In the genomic region with DNA sequence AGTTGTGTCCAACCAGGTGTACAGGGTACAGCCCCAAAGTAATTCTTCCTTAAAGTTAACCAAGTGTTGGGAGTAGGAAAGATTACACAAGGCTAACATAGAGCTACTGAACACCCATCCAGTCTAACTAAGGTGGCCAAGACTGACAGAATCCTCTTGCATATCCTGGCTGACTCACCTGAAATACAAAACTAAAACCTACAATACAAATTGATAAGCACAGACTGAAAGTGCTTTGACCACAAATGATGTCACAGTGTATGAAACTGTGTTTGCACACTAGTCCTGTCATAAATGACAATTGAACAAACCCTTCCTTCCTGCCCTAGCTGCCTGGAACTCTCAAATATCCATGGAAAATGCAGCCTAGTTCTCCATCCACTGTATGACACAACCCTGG, we compare ENCODE assay signal across 24 mouse cellular contexts.
DNase-seq lines count a peak whose midpoint lies in the region; ATAC-seq and TF ChIP-seq lines count a peak whose summit lies in the region.
"Had no signal": no experiment of that assay in that cellular context is flagged by ENCODE, and none has a peak within 500 bp of the region (broad histone marks: within the 10 kb centered on the region; RNA-seq: fewer than 3 reads in every experiment).

No protein-coding gene starts in this region.

- H3K4me1 ChIP-seq in intestine, embryonic 15.5 days (replicated peaks) = peaks cover 10% of the 10 kb centered on the region; the same call in 1 of the 2 replicates
- peaks cover 16% of the 10 kb centered on the region for H3K4me1 ChIP-seq in intestine, embryonic 16.5 days (ENCODE audit: control insufficient read depth, insufficient read depth, low read length)
- H3K4me1 ChIP-seq in bone marrow, adult 2 months (ENCODE audit: control insufficient read depth, insufficient read depth, low read length) = peaks cover 15% of the 10 kb centered on the region
- H3K4me1 ChIP-seq in stomach, postnatal 0 days (replicated peaks; ENCODE audit: control insufficient read depth, insufficient read depth) = peaks cover 3% of the 10 kb centered on the region
- H3K4me1 ChIP-seq in forebrain, embryonic 14.5 days (ENCODE audit: control insufficient read depth, insufficient read depth, low read length) = peaks cover 2% of the 10 kb centered on the region; the same call in 1 of the 2 replicates

- H3K4me3 ChIP-seq in intestine, embryonic 15.5 days (replicated peaks) = no peak overlapping the region
- no peak overlapping the region for H3K4me3 ChIP-seq in intestine, embryonic 16.5 days (ENCODE audit: low read length)
- no peak overlapping the region for H3K4me3 ChIP-seq in bone marrow, adult 2 months (replicated peaks; ENCODE audit: control insufficient read depth, low read depth, low read length)
- H3K4me3 ChIP-seq in stomach, postnatal 0 days (ENCODE audit: low read depth, low read length) = no peak overlapping the region
- no peak overlapping the region for H3K4me3 ChIP-seq in left cerebral cortex, adult 2 months
- H3K4me3 ChIP-seq in forebrain, embryonic 14.5 days (ENCODE audit: low read depth, low read length) = no peak overlapping the region
- H3K4me3 ChIP-seq: embryonic facial prominence, embryonic 13.5 days; forebrain, embryonic 12.5 days; heart, embryonic 13.5 days; hindbrain, embryonic 12.5 days had no signal

- H3K27me3 ChIP-seq in intestine, embryonic 15.5 days (replicated peaks) = no peaks in the 10 kb centered on the region
- no peaks in the 10 kb centered on the region for H3K27me3 ChIP-seq in intestine, embryonic 16.5 days (replicated peaks; ENCODE audit: control insufficient read depth, insufficient read depth, low read length)
- H3K27me3 ChIP-seq in stomach, postnatal 0 days (ENCODE audit: control insufficient read depth, insufficient read depth, low read length) = no peaks in the 10 kb centered on the region
- H3K27me3 ChIP-seq in forebrain, embryonic 14.5 days (replicated peaks; ENCODE audit: control insufficient read depth, insufficient read depth, low read length) = no peaks in the 10 kb centered on the region
- H3K27me3 ChIP-seq: CH12.LX; embryonic facial prominence, embryonic 13.5 days; forebrain, embryonic 12.5 days; heart, embryonic 13.5 days; hindbrain, embryonic 12.5 days; Patski had no signal

- no peak for TF ChIP-seq CTCF in bone marrow, adult 2 months (IDR thresholded peaks at IDR 0.05; ENCODE audit: control insufficient read depth, insufficient read depth, low read length)
- no peak for TF ChIP-seq CTCF in stomach, postnatal 0 days (IDR thresholded peaks at IDR 0.05; ENCODE audit: low read depth)
- TF ChIP-seq CTCF in left cerebral cortex, adult 2 months (IDR thresholded peaks at IDR 0.05) = no peak

- H3K36me3 ChIP-seq in intestine, embryonic 15.5 days = no peaks in the 10 kb centered on the region
- no peaks in the 10 kb centered on the region for H3K36me3 ChIP-seq in intestine, embryonic 16.5 days (ENCODE audit: control insufficient read depth, insufficient read depth, low read length)
- H3K36me3 ChIP-seq in stomach, postnatal 0 days (ENCODE audit: control insufficient read depth, insufficient read depth, low read length) = no peaks in the 10 kb centered on the region
- H3K36me3 ChIP-seq in forebrain, embryonic 14.5 days (ENCODE audit: control insufficient read depth, insufficient read depth, low read length) = no peaks in the 10 kb centered on the region
- H3K36me3 ChIP-seq: embryonic facial prominence, embryonic 13.5 days; forebrain, embryonic 12.5 days; heart, embryonic 13.5 days; hindbrain, embryonic 12.5 days had no signal

- H3K9ac ChIP-seq in intestine, embryonic 15.5 days = no peak overlapping the region
- H3K9ac ChIP-seq in intestine, embryonic 16.5 days (ENCODE audit: low read depth, low read length) = no peak overlapping the region
- no peak overlapping the region for H3K9ac ChIP-seq in stomach, postnatal 0 days (ENCODE audit: low read length)
- no peak overlapping the region for H3K9ac ChIP-seq in forebrain, embryonic 14.5 days (ENCODE audit: low read length)
- H3K9ac ChIP-seq: embryonic facial prominence, embryonic 13.5 days; forebrain, embryonic 12.5 days; forebrain, postnatal 0 days; heart, embryonic 13.5 days; hindbrain, embryonic 12.5 days had no signal

- no peak for TF ChIP-seq POLR2A in bone marrow, adult 2 months (IDR thresholded peaks at IDR 0.05; ENCODE audit: borderline replicate concordance, control insufficient read depth, low read depth, low read length)

- TF ChIP-seq EP300 in stomach, postnatal 0 days (optimal IDR thresholded peaks at IDR 0.05) = no peak

- no peak overlapping the region for H3K4me2 ChIP-seq in intestine, embryonic 15.5 days (replicated peaks)
- H3K4me2 ChIP-seq in intestine, embryonic 16.5 days (ENCODE audit: low read depth, low read length) = no peak overlapping the region
- H3K4me2 ChIP-seq in stomach, postnatal 0 days (replicated peaks; ENCODE audit: low read depth) = no peak overlapping the region
- no peak overlapping the region for H3K4me2 ChIP-seq in forebrain, embryonic 14.5 days (ENCODE audit: low read length)
- H3K4me2 ChIP-seq: embryonic facial prominence, embryonic 13.5 days; forebrain, embryonic 12.5 days; heart, embryonic 13.5 days; hindbrain, embryonic 12.5 days had no signal

- DNase-seq in stomach, postnatal 0 days (ENCODE audit: low spot score) = no peak
- DNase-seq in left cerebral cortex, adult 2 months (ENCODE audit: extremely low spot score in 1 of 2, low spot score in 2 of 2) = no peak
- DNase-seq in forebrain, embryonic 14.5 days (ENCODE audit: low spot score) = no peak
- DNase-seq: adrenal gland, adult 8-10 months; adrenal gland, postnatal 36 days; cerebellum, adult 11-12 months; cerebellum, adult 9-10 months; cerebellum, postnatal 36 days; forebrain, postnatal 0 days; gastrocnemius, postnatal 36 days; heart, adult 11 months; heart, postnatal 36 days; kidney, adult 2 months had no signal

- no peaks in the 10 kb centered on the region for H3K9me3 ChIP-seq in intestine, embryonic 15.5 days
- no peaks in the 10 kb centered on the region for H3K9me3 ChIP-seq in intestine, embryonic 16.5 days (ENCODE audit: control insufficient read depth, low read length)
- H3K9me3 ChIP-seq in stomach, postnatal 0 days (ENCODE audit: control insufficient read depth, low read length) = no peaks in the 10 kb centered on the region
- H3K9me3 ChIP-seq in forebrain, embryonic 14.5 days (replicated peaks; ENCODE audit: control insufficient read depth, low read length) = no peaks in the 10 kb centered on the region
- H3K9me3 ChIP-seq: embryonic facial prominence, embryonic 13.5 days; forebrain, embryonic 12.5 days; heart, embryonic 13.5 days; hindbrain, embryonic 12.5 days had no signal

- 0 out of 2 replicates have a peak, but pooled peaks have one; percentile 36 for ATAC-seq in intestine, embryonic 15.5 days
- no peak for ATAC-seq in intestine, embryonic 16.5 days
- ATAC-seq in CD4-positive, CD25-positive, alpha-beta regulatory T cell, adult 4 months = peak; percentile 83
- ATAC-seq in stomach, postnatal 0 days (ENCODE audit: low FRiP score, low TSS enrichment) = peak; percentile 62
- no peak for ATAC-seq in forebrain, embryonic 14.5 days
- ATAC-seq: forebrain, postnatal 0 days; hindbrain, postnatal 0 days; Patski had no signal

- H3K27ac ChIP-seq in intestine, embryonic 15.5 days = no peak overlapping the region
- H3K27ac ChIP-seq in intestine, embryonic 16.5 days (ENCODE audit: low read length) = no peak overlapping the region
- H3K27ac ChIP-seq in bone marrow, adult 2 months (ENCODE audit: control insufficient read depth, insufficient read depth, low read depth, low read length, poor library complexity) = peak overlapping the region; percentile 38; the same call in 1 of the 2 replicates
- H3K27ac ChIP-seq in stomach, postnatal 0 days (replicated peaks) = no peak overlapping the region
- H3K27ac ChIP-seq in left cerebral cortex, adult 2 months = no peak overlapping the region
- no peak overlapping the region for H3K27ac ChIP-seq in forebrain, embryonic 14.5 days (ENCODE audit: low read depth, low read length)
- H3K27ac ChIP-seq: embryonic facial prominence, embryonic 13.5 days; forebrain, embryonic 12.5 days; heart, embryonic 13.5 days; hindbrain, embryonic 12.5 days; hindbrain, postnatal 0 days had no signal

- intact Hi-C loops in left cerebral cortex, adult 2 months (cut with DNase I) = no loop called here

Comparison
In these comparisons a context has a peak if more than half of its experiments do, and no peak if none do; other contexts are left out.
1. ATAC-seq: peak in intestine, embryonic 15.5 days (single experiment), CD4-positive, CD25-positive, alpha-beta regulatory T cell, adult 4 months (single experiment) and stomach, postnatal 0 days (single experiment); none in intestine, embryonic 16.5 days (single experiment) and forebrain, embryonic 14.5 days (single experiment).